ENCODE assay signal across 9 mouse cellular contexts in genomic region chr1:35839446-35839845, GRCm38 (mm10).
DNase-seq lines count a peak whose midpoint lies in the region; ATAC-seq and TF ChIP-seq lines count a peak whose summit lies in the region.
"Had no signal": no experiment of that assay in that cellular context is flagged by ENCODE, and none has a peak within 500 bp of the region (broad histone marks: within the 10 kb centered on the region; RNA-seq: fewer than 3 reads in every experiment).

No protein-coding gene starts in this region.

- H3K4me2 ChIP-seq in kidney, embryonic 14.5 days (replicated peaks; ENCODE audit: low read depth, low read length), result no peak overlapping the region
- H3K4me2 ChIP-seq: neural tube, embryonic 13.5 days had no signal

- no peaks in the 10 kb centered on the region for H3K36me3 ChIP-seq in kidney, embryonic 14.5 days (ENCODE audit: control insufficient read depth, insufficient read depth, low read length)
- no peaks in the 10 kb centered on the region for H3K36me3 ChIP-seq in ES-E14 (ENCODE audit: control insufficient read depth, insufficient read depth, low read length, poor library complexity, severe bottlenecking)
- H3K36me3 ChIP-seq: neural tube, embryonic 13.5 days had no signal

- no peaks in the 10 kb centered on the region for H3K27me3 ChIP-seq in kidney, embryonic 14.5 days (ENCODE audit: control insufficient read depth, insufficient read depth, low read length)
- H3K27me3 ChIP-seq: neural tube, embryonic 13.5 days had no signal

- H3K9ac ChIP-seq in kidney, embryonic 14.5 days (ENCODE audit: low read depth, low read length), result no peak overlapping the region
- H3K9ac ChIP-seq in ES-E14 (ENCODE audit: insufficient read depth, low read depth, low read length, poor library complexity, severe bottlenecking), result no peak overlapping the region
- H3K9ac ChIP-seq: neural tube, embryonic 13.5 days had no signal

- DNase-seq in kidney, adult 11 months, result peak; percentile 26
- peak; percentile 94 for DNase-seq in ES-E14 (ENCODE audit: low read depth, low spot score)
- peak; percentile 13 for DNase-seq in cerebellum, adult 11 months
- DNase-seq in heart, postnatal 14 days, result peak; percentile 41 to 60
- peak; percentile 46 to 65 for DNase-seq in lung, postnatal 4 days
- peak; percentile 70 for DNase-seq in thymus, postnatal 25 days
- no peak for DNase-seq in left cerebral cortex, adult 8-10 months (ENCODE audit: low spot score in 2 of 2)

- no peaks in the 10 kb centered on the region for H3K9me3 ChIP-seq in kidney, embryonic 14.5 days (ENCODE audit: control insufficient read depth, low read length)
- H3K9me3 ChIP-seq in ES-E14 (ENCODE audit: control insufficient read depth, insufficient read depth, low read depth, low read length), result no peaks in the 10 kb centered on the region
- H3K9me3 ChIP-seq: neural tube, embryonic 13.5 days had no signal

- 74% methylated on average over 6 of the region's 6 CpGs for WGBS in kidney, embryonic 14.5 days

- no peak overlapping the region for H3K4me3 ChIP-seq in kidney, embryonic 14.5 days (ENCODE audit: low read length)
- no peak overlapping the region for H3K4me3 ChIP-seq in ES-E14 (ENCODE audit: insufficient read depth in 1 of 2, low read depth in 1 of 2, low read length in 2 of 2, poor library complexity in 1 of 2, severe bottlenecking in 1 of 2)
- H3K4me3 ChIP-seq: neural tube, embryonic 13.5 days had no signal

- ATAC-seq in kidney, embryonic 14.5 days (ENCODE audit: low FRiP score, low TSS enrichment), result no peak

- in situ Hi-C loops in ES-E14 (cut with MboI; ENCODE audit: low sequenced_read_pairs in 2 of 2, unreplicated experiment in 2 of 2), result loop anchor here in 1 of 2 experiments (25.0 kb wide), 1 partner anchor 298 kb away; no protein-coding TSS in a partner anchor

- H3K27ac ChIP-seq in kidney, embryonic 14.5 days (ENCODE audit: low read depth, low read length), result no peak overlapping the region
- no peak overlapping the region for H3K27ac ChIP-seq in ES-E14 (ENCODE audit: insufficient read depth, low read depth, low read length, poor library complexity, severe bottlenecking)
- H3K27ac ChIP-seq: neural tube, embryonic 13.5 days had no signal

- no peaks in the 10 kb centered on the region for H3K4me1 ChIP-seq in kidney, embryonic 14.5 days (ENCODE audit: control insufficient read depth, insufficient read depth, low read length)
- peaks cover 0 to 8% of the 10 kb centered on the region in 2 experiments; a peak in 1 of 4 replicates for H3K4me1 ChIP-seq in ES-E14 (ENCODE audit: control insufficient read depth in 2 of 2, insufficient read depth in 2 of 2, low read length in 2 of 2, poor library complexity in 1 of 2)
- H3K4me1 ChIP-seq: neural tube, embryonic 13.5 days had no signal

- intact Hi-C loops in heart, postnatal 14 days (cut with DNase I), result loop anchor here (2.0 to 5.0 kb wide), 2 partner anchors 223 to 293 kb away; no protein-coding TSS in a partner anchor

TF ChIP-seq in ES-E14, 5 proteins besides CTCF, POLR2A, EP300 and RAD21:
- TF ChIP-seq ZC3H11A (IDR thresholded peaks at IDR 0.05; ENCODE audit: borderline replicate concordance, low read depth, low read length), result peak; percentile 80
- no peak for TF ChIP-seq MAFK (IDR thresholded peaks at IDR 0.05; ENCODE audit: insufficient read depth, low read depth, low read length)
- no peak for TF ChIP-seq ZNF384 (IDR thresholded peaks at IDR 0.05; ENCODE audit: low read depth, low read length)
- TF ChIP-seq HCFC1 (IDR thresholded peaks at IDR 0.05; ENCODE audit: borderline replicate concordance, insufficient read depth, low read length), result no peak; the same call in 1 of the 2 replicates
- no peak for TF ChIP-seq CHD2 (IDR thresholded peaks at IDR 0.05; ENCODE audit: low read depth, low read length)

Comparison
In these comparisons a context has a peak if more than half of its experiments do, and no peak if none do; other contexts are left out.
1. DNase-seq: peak in kidney, adult 11 months (single experiment), ES-E14 (single experiment), cerebellum, adult 11 months (single experiment), heart, postnatal 14 days (2 of 2), lung, postnatal 4 days (2 of 2) and thymus, postnatal 25 days (single experiment); none in left cerebral cortex, adult 8-10 months (0 of 2).